Mouse (Mus musculus) lung, embryonic 14.5 days (tissue): ENCODE data around the gene Mgme1. TPM values are rescaled to one million over a fixed set of nuclear protein-coding genes. Genes with fewer than 3 reads are reported as not detected.
A peak's percentile ranks its signal among the peaks of the same experiment; 100 is the strongest.

ENCODE experiments used
- ATAC-seq: fragments of 200-750 bp; cut with Nextera tagmentation; 2 replicates; pipeline ENCODE4 v1.8.0; 2017; ENCODE audit warnings: mild to moderate bottlenecking, moderate TSS enrichment, moderate library complexity; ENCODE audit not compliant: insufficient read depth
- DNase-seq: peaks from one replicate; pipeline ENCODE4 v3.0.0-alpha.2; 2015
- H3K27ac ChIP-seq: fragments of 300-500 bp; sonication (generic); 2 replicates; pipeline ENCODE4 v1.5.1; 2014; ENCODE audit warnings: low read depth, mild to moderate bottlenecking, moderate library complexity
- H3K27me3 ChIP-seq: fragments of 300-500 bp; sonication (generic); 2 replicates; pipeline ENCODE4 v1.6.1; 2014; ENCODE audit warnings: low read length, control low read depth; ENCODE audit not compliant: insufficient read depth
- H3K36me3 ChIP-seq: fragments of 300-500 bp; sonication (generic); 2 replicates; pipeline ENCODE4 v1.6.1; 2014; ENCODE audit warnings: control low read depth; ENCODE audit not compliant: insufficient read depth
- H3K4me1 ChIP-seq: fragments of 300-500 bp; sonication (generic); 2 replicates; pipeline ENCODE4 v1.6.1; 2014; ENCODE audit warnings: antibody characterized with exemption, control low read depth; ENCODE audit not compliant: insufficient read depth
- H3K4me2 ChIP-seq: fragments of 300-500 bp; sonication (generic); 2 replicates; pipeline ENCODE4 v1.6.1; 2014; ENCODE audit warnings: mild to moderate bottlenecking
- H3K4me3 ChIP-seq: fragments of 300-500 bp; sonication (generic); 2 replicates; pipeline ENCODE4 v1.5.1; 2014; ENCODE audit warnings: low read depth, low read length
- H3K9ac ChIP-seq: fragments of 300-500 bp; sonication (generic); 2 replicates; pipeline ENCODE4 v1.6.1; 2014
- H3K9me3 ChIP-seq: fragments of 300-500 bp; sonication (generic); 2 replicates; pipeline ENCODE4 v1.6.1; 2016; ENCODE audit warnings: low read depth, low read length, control low read depth
- CTCF ChIP-seq: IDR thresholded peaks from 2 replicates; pipeline ENCODE4 v1.5.1; 2016; ENCODE audit warnings: antibody characterized with exemption, low read depth
- WGBS: fragments of 180-500 bp; shearing (Covaris S2); extraction: QIAGEN DNeasy Blood & Tissue Kit; methylation state at CpG from one replicate; pipeline ENCODE4 v1.1.7; 2014; 5-methylcytosine and 5-hydroxymethylcytosine counted together
- polyA plus RNA-seq: library from polyadenylated mRNA; unstranded; fragments of >200 nt; fragmentation: Nextera tagmentation; extraction: Ambion mirVana; gene quantifications from 2 replicates; pipeline ENCODE4 v1.2.1, GENCODE M21; 2014

Mgme1 gene
- polyA plus RNA-seq, 1 experiment from 2014 or later, result 22.6 TPM

- peak overlapping the region; percentile 97 for H3K27ac ChIP-seq
- H3K4me2 ChIP-seq, result peak overlapping the region; percentile 88
- TF ChIP-seq CTCF, result no peak
- under 1% methylated on average over 32 of the region's 33 CpGs for WGBS
- H3K4me3 ChIP-seq, result peak overlapping the region; percentile 95
- H3K36me3 ChIP-seq, result peaks cover 26% of the 10 kb centered on the region
- no peaks in the 10 kb centered on the region for H3K27me3 ChIP-seq
- no peaks in the 10 kb centered on the region for H3K9me3 ChIP-seq
- peak overlapping the region; percentile 99 for H3K9ac ChIP-seq
- H3K4me1 ChIP-seq, result peaks cover 15% of the 10 kb centered on the region
- peak; percentile 21 for DNase-seq
- ATAC-seq, result 0 out of 2 replicates have a peak, but pooled peaks have one; percentile 7
These were observed 586 bp upstream of the Mgme1 start for GRCm38 (mm10) chr2:144269679-144270475.

GRCm38 (mm10) chr2:144272088-144272487 lies 1.6 kb downstream of the Mgme1 start:
- WGBS, result 86% methylated on average over 12 of the region's 12 CpGs

GRCm38 (mm10) chr2:144274741-144275140 lies 4.3 kb downstream of the Mgme1 start:
- ATAC-seq (no peak), DNase-seq (peak; percentile 33)
- H3K9ac ChIP-seq, result no peak overlapping the region
- H3K36me3 ChIP-seq, result peaks cover 31% of the 10 kb centered on the region
- H3K27ac ChIP-seq, result no peak overlapping the region
- no peak overlapping the region for H3K4me3 ChIP-seq
- 31% methylated on average over 8 of the region's 8 CpGs for WGBS
- no peak for TF ChIP-seq CTCF
- H3K9me3 ChIP-seq, result no peaks in the 10 kb centered on the region
- H3K4me1 ChIP-seq, result peaks cover 3% of the 10 kb centered on the region; the same call in 1 of the 2 replicates
- H3K4me2 ChIP-seq, result 0 out of 2 replicates have a peak overlapping the region, but pooled peaks have one; percentile 4
- no peaks in the 10 kb centered on the region for H3K27me3 ChIP-seq

More at GRCm38 (mm10) chr2:144272088-144272487, 1.6 kb downstream of the Mgme1 start:
- H3K9me3 ChIP-seq, result no peaks in the 10 kb centered on the region
- TF ChIP-seq CTCF, result no peak
- no peaks in the 10 kb centered on the region for H3K27me3 ChIP-seq
- DNase-seq (no peak), ATAC-seq (no peak)
- H3K27ac ChIP-seq, result no peak overlapping the region
- no peak overlapping the region for H3K4me3 ChIP-seq
- H3K9ac ChIP-seq, result no peak overlapping the region; the same call in 1 of the 2 replicates
- H3K36me3 ChIP-seq, result peaks cover 24% of the 10 kb centered on the region
- peaks cover 9% of the 10 kb centered on the region for H3K4me1 ChIP-seq
- H3K4me2 ChIP-seq, result peak overlapping the region; percentile 88; the same call in 1 of the 2 replicates

- no peak overlapping the region for H3K27ac ChIP-seq
- H3K4me1 ChIP-seq, result peaks cover 3% of the 10 kb centered on the region; the same call in 1 of the 2 replicates
- H3K9ac ChIP-seq, result no peak overlapping the region
- ATAC-seq (no peak), DNase-seq (no peak)
- WGBS, result 79% methylated on average over 3 of the region's 3 CpGs
- H3K36me3 ChIP-seq, result peaks cover 35% of the 10 kb centered on the region
- H3K4me3 ChIP-seq, result no peak overlapping the region
- H3K9me3 ChIP-seq, result no peaks in the 10 kb centered on the region
- no peaks in the 10 kb centered on the region for H3K27me3 ChIP-seq
- no peak for TF ChIP-seq CTCF
- H3K4me2 ChIP-seq, result no peak overlapping the region
These were observed 6.4 kb downstream of the Mgme1 start for GRCm38 (mm10) chr2:144276885-144277284.

- no peaks in the 10 kb centered on the region for H3K4me1 ChIP-seq
- peak; percentile 27 for DNase-seq
- H3K27ac ChIP-seq, result no peak overlapping the region; the same call in 1 of the 2 replicates
- H3K27me3 ChIP-seq, result no peaks in the 10 kb centered on the region
- no peaks in the 10 kb centered on the region for H3K9me3 ChIP-seq
- peaks cover 32% of the 10 kb centered on the region for H3K36me3 ChIP-seq
- 81% methylated on average over 5 of the region's 5 CpGs for WGBS
- H3K4me3 ChIP-seq, result no peak overlapping the region
- ATAC-seq, result no peak
- H3K9ac ChIP-seq, result no peak overlapping the region
- TF ChIP-seq CTCF, result no peak
- no peak overlapping the region for H3K4me2 ChIP-seq
These were observed 9.3 kb downstream of the Mgme1 start for GRCm38 (mm10) chr2:144279742-144280141.

GRCm38 (mm10) chr2:144280568-144280967 lies 10.1 kb downstream of the Mgme1 start:
- TF ChIP-seq CTCF, result no peak
- WGBS, result 73% methylated on average over 3 of the region's 3 CpGs
- no peak for ATAC-seq

GRCm38 (mm10) chr2:144281417-144281816 lies 11.0 kb downstream of the Mgme1 start:
- no peak for TF ChIP-seq CTCF
- Histone ChIP-seq H3K36me3 (peaks cover 26% of the 10 kb centered on the region), H3K9me3 (no peaks in the 10 kb centered on the region), H3K27ac (no peak overlapping the region), H3K4me3 (no peak overlapping the region), H3K27me3 (no peaks in the 10 kb centered on the region), H3K9ac (no peak overlapping the region), H3K4me1 (no peaks in the 10 kb centered on the region), H3K4me2 (no peak overlapping the region)
- no peak for DNase-seq
- no peak for ATAC-seq
- 65% methylated on average over 3 of the region's 3 CpGs for WGBS

More at GRCm38 (mm10) chr2:144280568-144280967, 10.1 kb downstream of the Mgme1 start:
- H3K9ac ChIP-seq, result no peak overlapping the region
- no peaks in the 10 kb centered on the region for H3K9me3 ChIP-seq
- H3K27ac ChIP-seq, result no peak overlapping the region
- no peak overlapping the region for H3K4me2 ChIP-seq
- H3K4me1 ChIP-seq, result no peaks in the 10 kb centered on the region
- H3K4me3 ChIP-seq, result no peak overlapping the region
- H3K27me3 ChIP-seq, result no peaks in the 10 kb centered on the region
- no peak for DNase-seq
- peaks cover 30% of the 10 kb centered on the region for H3K36me3 ChIP-seq
